Mouse (Mus musculus) neural tube, embryonic 13.5 days (tissue): ENCODE results near the gene Pnmal2. TPM values are rescaled to one million over a fixed set of nuclear protein-coding genes. Genes with fewer than 3 reads are reported as not detected.

Experiments used
- ATAC-seq: fragments of 200-750 bp; cut with Nextera tagmentation; 2 replicates; pipeline ENCODE4 v1.8.0; 2017; ENCODE audit warnings: low read depth, mild to moderate bottlenecking, moderate TSS enrichment, moderate library complexity
- H3K27ac ChIP-seq: fragments of 300-500 bp; sonication (generic); replicated peaks from 2 replicates; pipeline ENCODE4 v1.5.1; 2015; ENCODE audit warnings: moderate library complexity, mild to moderate bottlenecking, inconsistent platforms
- H3K27me3 ChIP-seq: fragments of 300-500 bp; sonication (generic); 2 replicates; pipeline ENCODE4 v1.6.1; 2015; ENCODE audit warnings: mild to moderate bottlenecking, inconsistent platforms
- H3K36me3 ChIP-seq: fragments of 300-500 bp; sonication (generic); 2 replicates; pipeline ENCODE4 v1.6.1; 2015; ENCODE audit warnings: mild to moderate bottlenecking, inconsistent platforms
- H3K4me1 ChIP-seq: fragments of 300-500 bp; sonication (generic); replicated peaks from 2 replicates; pipeline ENCODE4 v1.6.1; 2015; ENCODE audit warnings: inconsistent platforms
- H3K4me2 ChIP-seq: fragments of 300-500 bp; sonication (generic); 2 replicates; pipeline ENCODE4 v1.6.1; 2015; ENCODE audit warnings: inconsistent platforms, mild to moderate bottlenecking, moderate library complexity
- H3K4me3 ChIP-seq: fragments of 300-500 bp; sonication (generic); 2 replicates; pipeline ENCODE4 v1.5.1; 2015; ENCODE audit warnings: mild to moderate bottlenecking, inconsistent platforms
- H3K9ac ChIP-seq: fragments of 300-500 bp; sonication (generic); 2 replicates; pipeline ENCODE4 v1.6.1; 2015; ENCODE audit warnings: moderate library complexity, mild to moderate bottlenecking, inconsistent platforms
- H3K9me3 ChIP-seq: fragments of 300-500 bp; sonication (generic); 2 replicates; pipeline ENCODE4 v1.6.1; 2016; ENCODE audit warnings: inconsistent platforms
- WGBS: fragments of 180-500 bp; shearing (Covaris S2); methylation state at CpG from one replicate; pipeline ENCODE4 v1.1.7; 2015; 5-methylcytosine and 5-hydroxymethylcytosine counted together
- polyA plus RNA-seq: library from polyadenylated mRNA; unstranded; fragments of >200 nt; fragmentation: Nextera tagmentation; extraction: Ambion mirVana; gene quantifications from 2 replicates; pipeline ENCODE4 v1.2.1, GENCODE M21; 2015

The Pnmal2 gene
- polyA plus RNA-seq, 1 experiment from 2014 or later = 76.2 TPM

DNA sequence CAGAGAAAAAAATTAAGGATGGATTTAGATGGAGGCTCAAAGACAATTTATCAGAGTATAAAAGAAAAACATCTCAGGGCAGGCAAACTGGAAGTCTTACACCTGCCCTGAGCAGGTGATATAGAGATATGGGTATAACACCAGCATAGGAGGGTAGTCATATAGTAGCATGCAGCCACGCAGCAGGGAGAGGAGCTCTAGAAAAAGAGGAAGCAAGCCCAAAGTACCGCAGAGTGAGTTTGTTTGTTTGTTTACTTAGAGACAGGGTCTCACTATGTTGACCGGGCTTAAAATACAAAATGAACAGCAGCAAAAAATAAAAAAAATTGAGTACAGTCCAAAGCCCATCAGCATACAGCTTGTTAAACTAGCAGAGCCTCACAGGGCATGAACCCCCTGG, 26.7 kb downstream of the Pnmal2 start:
- H3K36me3 ChIP-seq = no peaks in the 10 kb centered on the region
- H3K4me2 ChIP-seq = no peak overlapping the region
- 90% methylated on average over 3 of the region's 3 CpGs for WGBS
- H3K9me3 ChIP-seq = no peaks in the 10 kb centered on the region
- no peak overlapping the region for H3K27ac ChIP-seq
- H3K4me3 ChIP-seq = no peak overlapping the region
- H3K27me3 ChIP-seq = no peaks in the 10 kb centered on the region
- no peak for ATAC-seq
- no peak overlapping the region for H3K9ac ChIP-seq
- peaks cover 4% of the 10 kb centered on the region for H3K4me1 ChIP-seq

GRCm38 (mm10) chr7:16974018-16974417, 29.5 kb downstream of the Pnmal2 start:
- H3K4me1 ChIP-seq = peaks cover 4% of the 10 kb centered on the region
- no peaks in the 10 kb centered on the region for H3K36me3 ChIP-seq
- H3K9me3 ChIP-seq = no peaks in the 10 kb centered on the region
- H3K9ac ChIP-seq = no peak overlapping the region
- H3K4me2 ChIP-seq = no peak overlapping the region
- WGBS = 31% methylated on average over 6 of the region's 6 CpGs
- no peak overlapping the region for H3K4me3 ChIP-seq
- ATAC-seq = no peak
- H3K27me3 ChIP-seq = no peaks in the 10 kb centered on the region
- H3K27ac ChIP-seq = no peak overlapping the region

GRCm38 (mm10) chr7:16976298-16976697, 31.8 kb downstream of the Pnmal2 start:
- WGBS = 68% methylated on average over 8 of the region's 8 CpGs
- H3K4me2 ChIP-seq = no peak overlapping the region
- no peak overlapping the region for H3K9ac ChIP-seq
- no peaks in the 10 kb centered on the region for H3K27me3 ChIP-seq
- H3K4me3 ChIP-seq = no peak overlapping the region
- no peaks in the 10 kb centered on the region for H3K36me3 ChIP-seq
- H3K4me1 ChIP-seq = peaks cover 16% of the 10 kb centered on the region
- no peak for ATAC-seq
- H3K27ac ChIP-seq = no peak overlapping the region
- no peaks in the 10 kb centered on the region for H3K9me3 ChIP-seq

DNA sequence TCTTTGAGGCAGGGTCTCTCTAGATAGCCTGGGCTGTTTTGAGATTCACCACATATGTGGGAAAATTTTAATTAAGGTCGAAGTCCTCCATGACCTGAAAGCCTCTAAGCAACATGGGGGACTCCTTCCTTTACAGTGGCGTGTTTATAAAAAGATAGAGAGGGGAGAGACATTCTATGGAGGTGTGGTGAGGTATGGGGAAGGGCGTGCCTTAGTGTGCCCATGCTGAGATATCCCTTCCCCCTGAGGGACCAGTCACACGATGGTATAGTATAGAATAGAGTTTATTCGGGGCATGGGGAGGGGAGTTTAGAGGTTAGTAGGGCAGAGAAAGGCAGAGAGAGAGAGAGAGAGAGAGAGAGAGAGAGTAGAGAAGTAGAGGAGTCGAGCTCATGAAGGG, 33.7 kb downstream of the Pnmal2 start:
- 75% methylated on average over 6 of the region's 6 CpGs for WGBS

GRCm38 (mm10) chr7:16978593-16978992, 34.1 kb downstream of the Pnmal2 start:
- WGBS = 94% methylated on average over 3 of the region's 3 CpGs
- no peaks in the 10 kb centered on the region for H3K36me3 ChIP-seq
- no peak overlapping the region for H3K9ac ChIP-seq
- H3K4me3 ChIP-seq = no peak overlapping the region
- H3K27me3 ChIP-seq = no peaks in the 10 kb centered on the region
- H3K27ac ChIP-seq = no peak overlapping the region
- H3K4me2 ChIP-seq = no peak overlapping the region
- H3K4me1 ChIP-seq = peaks cover 33% of the 10 kb centered on the region
- H3K9me3 ChIP-seq = no peaks in the 10 kb centered on the region
- ATAC-seq = no peak

More for the DNA sequence above, 33.7 kb downstream of the Pnmal2 start:
- no peak for ATAC-seq
- no peaks in the 10 kb centered on the region for H3K27me3 ChIP-seq
- H3K36me3 ChIP-seq = no peaks in the 10 kb centered on the region
- H3K9ac ChIP-seq = no peak overlapping the region
- H3K4me2 ChIP-seq = no peak overlapping the region
- no peak overlapping the region for H3K27ac ChIP-seq
- H3K4me3 ChIP-seq = no peak overlapping the region
- H3K4me1 ChIP-seq = peaks cover 29% of the 10 kb centered on the region
- no peaks in the 10 kb centered on the region for H3K9me3 ChIP-seq

- H3K4me3 ChIP-seq = 0 out of 2 replicates have a peak overlapping the region, but pooled peaks have one; percentile 17
- H3K27ac ChIP-seq = peak overlapping the region; percentile 82
- peaks cover 44% of the 10 kb centered on the region for H3K4me1 ChIP-seq
- peak overlapping the region; percentile 60 for H3K9ac ChIP-seq
- H3K4me2 ChIP-seq = peak overlapping the region; percentile 46
- ATAC-seq = peak; percentile 37; the same call in 1 of the 2 replicates
- no peaks in the 10 kb centered on the region for H3K9me3 ChIP-seq
- no peaks in the 10 kb centered on the region for H3K27me3 ChIP-seq
- no peaks in the 10 kb centered on the region for H3K36me3 ChIP-seq
- 3% methylated on average over 12 of the region's 12 CpGs for WGBS
Measured at GRCm38 (mm10) chr7:16980348-16980747, 35.9 kb downstream of the Pnmal2 start.

DNA sequence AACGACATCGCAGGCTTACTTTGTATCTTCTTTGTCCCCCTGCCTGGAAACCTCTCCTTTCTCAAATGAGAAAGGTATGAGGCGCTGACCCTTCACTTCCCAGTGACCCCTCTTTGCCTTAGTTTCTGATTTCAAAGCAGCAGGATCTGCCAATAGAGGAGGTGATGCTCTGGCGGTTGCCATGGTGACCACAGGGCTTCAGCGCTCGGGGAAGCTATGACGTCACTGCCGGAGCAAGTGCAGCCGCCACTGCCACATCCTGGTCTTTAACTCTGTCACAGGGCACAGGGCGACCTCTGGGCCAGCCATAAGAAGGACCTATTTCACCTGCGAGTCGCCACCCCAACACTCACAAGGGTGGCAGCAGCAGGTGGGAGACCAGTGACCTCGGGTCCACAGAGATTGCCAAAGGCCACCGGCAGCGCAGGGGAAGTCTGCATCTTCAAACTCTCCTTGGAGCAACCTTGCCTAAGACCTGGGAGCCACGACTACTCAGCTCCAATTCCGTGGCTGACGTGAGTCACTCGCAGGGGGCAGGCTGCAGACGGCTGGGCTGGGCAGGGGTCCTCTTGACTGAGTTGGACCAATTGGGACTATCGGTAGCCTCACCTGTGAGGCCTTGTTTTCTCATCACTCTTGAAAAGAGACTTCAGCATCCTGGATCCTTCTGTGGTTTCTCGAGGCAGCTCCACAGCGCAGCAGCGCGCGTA, 38.5 kb downstream of the Pnmal2 start, which contains the start of gene Gm42372:
Gm42372 (plus strand) TSS at position 228 of the 710 bp plus-strand sequence.
- peaks cover 64% of the 10 kb centered on the region for H3K4me1 ChIP-seq
- 21% methylated on average over 26 of the region's 26 CpGs for WGBS
- no peaks in the 10 kb centered on the region for H3K9me3 ChIP-seq
- peak within 1 kb of the TSS; percentile 74 for H3K9ac ChIP-seq
- peak within 1 kb of the TSS; percentile 77 for H3K4me2 ChIP-seq
- ATAC-seq = peak; percentile 68
- peak within 1 kb of the TSS; percentile 48 for H3K4me3 ChIP-seq
- H3K36me3 ChIP-seq = no peaks in the 10 kb centered on the region
- H3K27ac ChIP-seq = peak within 1 kb of the TSS; percentile 79
- no peaks in the 10 kb centered on the region for H3K27me3 ChIP-seq

GRCm38 (mm10) chr7:16987541-16988149, 43.2 kb downstream of the Pnmal2 start:
- Histone ChIP-seq H3K9ac (peak overlapping the region; percentile 57), H3K4me2 (peak overlapping the region; percentile 26), H3K27ac (peak overlapping the region; percentile 84), H3K4me1 (peaks cover 75% of the 10 kb centered on the region), H3K9me3 (no peaks in the 10 kb centered on the region), H3K27me3 (no peaks in the 10 kb centered on the region), H3K36me3 (no peaks in the 10 kb centered on the region), H3K4me3 (no peak overlapping the region)
- WGBS = 30% methylated on average over 7 of the region's 7 CpGs
- ATAC-seq = peak; percentile 32; the same call in 1 of the 2 replicates

- no peak overlapping the region for H3K4me3 ChIP-seq
- peak overlapping the region; percentile 84 for H3K27ac ChIP-seq
- no peak for ATAC-seq
- H3K27me3 ChIP-seq = no peaks in the 10 kb centered on the region
- no peak overlapping the region for H3K9ac ChIP-seq
- H3K4me2 ChIP-seq = no peak overlapping the region
- H3K4me1 ChIP-seq = peaks cover 68% of the 10 kb centered on the region
- no peaks in the 10 kb centered on the region for H3K36me3 ChIP-seq
- 38% methylated on average over 3 of the region's 3 CpGs for WGBS
- H3K9me3 ChIP-seq = no peaks in the 10 kb centered on the region
Measured at GRCm38 (mm10) chr7:16988405-16988804, 43.9 kb downstream of the Pnmal2 start.

DNA sequence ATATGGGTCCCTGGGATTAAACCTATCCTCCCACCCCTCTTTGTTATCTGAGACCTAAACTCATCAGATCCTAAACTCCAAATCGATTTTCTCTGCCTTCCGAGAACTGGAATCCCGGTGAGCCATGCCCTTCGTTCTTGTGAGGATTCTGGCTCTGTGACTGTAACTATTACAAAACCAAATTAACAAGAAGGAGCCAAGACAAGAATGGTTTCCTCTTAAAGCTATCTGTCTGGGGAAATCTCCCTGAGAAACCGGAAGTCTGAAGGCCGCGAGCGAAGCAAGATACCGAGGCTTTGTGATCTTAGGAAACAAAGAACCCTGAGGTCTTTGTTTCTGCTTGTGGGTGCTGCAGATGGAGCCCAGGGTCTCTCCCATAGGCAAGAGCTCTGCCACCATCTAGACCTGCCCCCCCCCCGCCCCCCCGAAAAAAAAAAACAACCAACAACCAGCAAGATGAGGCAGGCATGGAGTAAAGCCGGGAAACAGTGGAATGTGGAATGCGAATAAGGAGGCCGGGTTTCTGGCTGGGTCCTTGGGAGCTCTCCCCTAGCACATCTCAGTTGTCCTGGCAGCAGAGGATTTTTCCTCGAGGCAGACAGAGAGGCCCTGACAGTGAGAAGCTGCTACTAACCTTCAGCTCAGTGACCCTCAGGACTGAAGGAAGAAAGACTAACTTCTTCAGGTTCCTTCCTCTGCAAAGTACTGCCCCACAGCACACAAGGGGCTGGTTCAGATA, 45.7 kb downstream of the Pnmal2 start:
- ATAC-seq = no peak
- H3K9ac ChIP-seq = peak overlapping the region; percentile 23; the same call in 1 of the 2 replicates
- peak overlapping the region; percentile 68 for H3K27ac ChIP-seq
- no peak overlapping the region for H3K4me3 ChIP-seq
- H3K27me3 ChIP-seq = no peaks in the 10 kb centered on the region
- H3K4me2 ChIP-seq = no peak overlapping the region
- WGBS = 37% methylated on average over 15 of the region's 15 CpGs
- H3K9me3 ChIP-seq = no peaks in the 10 kb centered on the region
- H3K36me3 ChIP-seq = no peaks in the 10 kb centered on the region
- H3K4me1 ChIP-seq = peaks cover 69% of the 10 kb centered on the region

DNA sequence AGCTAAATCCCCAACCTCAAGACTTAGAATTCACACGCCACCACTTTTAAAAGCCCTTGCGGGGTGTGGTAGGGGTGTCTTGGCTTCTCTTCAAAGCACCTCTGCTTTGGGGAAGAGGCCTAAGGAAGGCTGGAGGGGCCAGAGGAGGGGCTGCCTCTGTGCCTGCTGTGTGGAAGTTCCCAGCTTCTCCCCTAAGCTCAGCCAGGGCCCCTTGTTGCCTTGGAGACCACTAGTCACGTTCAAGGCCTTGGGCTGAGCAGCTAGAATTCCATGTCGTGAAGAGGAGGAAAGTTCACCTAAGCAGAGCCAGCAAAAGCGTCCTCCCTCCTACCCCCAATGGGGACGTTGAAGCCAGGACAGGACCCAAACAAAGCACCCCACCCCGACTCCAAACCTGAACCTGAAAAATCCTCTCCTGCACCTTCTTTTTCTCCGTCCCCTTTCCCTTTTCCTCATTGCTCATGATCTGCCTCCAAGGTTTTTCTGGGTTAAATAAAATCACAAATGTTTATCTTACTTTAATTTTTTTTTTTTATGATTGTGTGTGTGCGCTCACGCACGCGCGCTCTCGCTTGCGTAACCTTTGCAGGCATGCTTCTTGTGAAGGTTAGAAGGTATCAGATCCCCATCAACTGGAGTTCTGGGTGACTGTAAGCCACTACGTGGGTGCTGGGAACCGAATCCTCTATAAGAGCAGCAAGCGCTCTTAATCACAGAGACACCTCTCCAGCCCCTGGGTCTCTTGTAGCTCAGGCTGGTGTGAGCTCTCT, 47.4 kb downstream of the Pnmal2 start:
- peaks cover 71% of the 10 kb centered on the region for H3K4me1 ChIP-seq
- 57% methylated on average over 18 of the region's 18 CpGs for WGBS

More for the DNA sequence above, 47.4 kb downstream of the Pnmal2 start:
- H3K4me2 ChIP-seq = 0 out of 2 replicates have a peak overlapping the region, but pooled peaks have one; percentile 1
- H3K27ac ChIP-seq = peak overlapping the region; percentile 54
- H3K9ac ChIP-seq = no peak overlapping the region
- no peaks in the 10 kb centered on the region for H3K9me3 ChIP-seq
- ATAC-seq = peak; percentile 66
- no peaks in the 10 kb centered on the region for H3K36me3 ChIP-seq
- no peak overlapping the region for H3K4me3 ChIP-seq
- no peaks in the 10 kb centered on the region for H3K27me3 ChIP-seq
